Mouse (Mus musculus) hematopoietic multipotent progenitor cell, adult 10-12 weeks (in vitro differentiated cells): ENCODE results near the gene Trappc12. TPM values are rescaled to one million over a fixed set of nuclear protein-coding genes. Genes with fewer than 3 reads are reported as not detected.

Experiments used
- polyA plus RNA-seq: library from polyadenylated mRNA; stranded (reverse); fragments of >175 nt; gene quantifications from 2 replicates; pipeline ENCODE4 v1.2.3, GENCODE M21; 2012; ENCODE audit warnings: low replicate concordance

Gene Trappc12
- 3.6 and 11.1 TPM in 2 replicates for polyA plus RNA-seq

DNA sequence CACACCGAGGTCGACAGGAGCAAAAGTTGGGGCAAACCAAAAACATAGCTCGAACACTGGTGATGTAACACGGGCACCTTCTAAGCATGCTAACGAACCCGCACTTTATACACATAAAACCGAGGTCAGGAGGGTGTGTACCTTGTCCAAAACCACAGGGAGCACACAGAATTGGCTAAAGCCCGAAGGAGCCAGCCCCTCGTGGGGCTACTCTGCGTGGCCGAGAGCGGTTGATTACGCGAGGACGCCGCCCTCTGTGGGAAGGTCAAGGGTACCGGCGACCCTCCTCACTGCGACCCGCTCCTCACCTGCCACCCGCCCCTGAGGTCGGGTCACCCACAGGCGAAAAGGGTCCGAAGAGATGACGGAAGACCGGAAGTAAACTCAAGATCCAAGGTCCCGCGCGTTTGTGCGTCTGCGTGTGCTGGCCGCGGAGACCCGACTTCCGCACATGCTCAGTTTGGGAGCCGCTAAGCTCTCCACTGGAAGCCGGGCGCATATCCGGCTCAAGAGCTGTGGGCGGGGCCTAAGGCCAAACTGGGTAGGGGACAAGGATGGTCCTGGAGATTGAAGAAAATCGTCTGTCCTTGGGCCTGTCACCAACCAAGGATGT, at the start of gene Trappc12:
Gene Trappc12, minus strand, starts transcription at position 452 of the 613 bp plus-strand sequence.

DNA sequence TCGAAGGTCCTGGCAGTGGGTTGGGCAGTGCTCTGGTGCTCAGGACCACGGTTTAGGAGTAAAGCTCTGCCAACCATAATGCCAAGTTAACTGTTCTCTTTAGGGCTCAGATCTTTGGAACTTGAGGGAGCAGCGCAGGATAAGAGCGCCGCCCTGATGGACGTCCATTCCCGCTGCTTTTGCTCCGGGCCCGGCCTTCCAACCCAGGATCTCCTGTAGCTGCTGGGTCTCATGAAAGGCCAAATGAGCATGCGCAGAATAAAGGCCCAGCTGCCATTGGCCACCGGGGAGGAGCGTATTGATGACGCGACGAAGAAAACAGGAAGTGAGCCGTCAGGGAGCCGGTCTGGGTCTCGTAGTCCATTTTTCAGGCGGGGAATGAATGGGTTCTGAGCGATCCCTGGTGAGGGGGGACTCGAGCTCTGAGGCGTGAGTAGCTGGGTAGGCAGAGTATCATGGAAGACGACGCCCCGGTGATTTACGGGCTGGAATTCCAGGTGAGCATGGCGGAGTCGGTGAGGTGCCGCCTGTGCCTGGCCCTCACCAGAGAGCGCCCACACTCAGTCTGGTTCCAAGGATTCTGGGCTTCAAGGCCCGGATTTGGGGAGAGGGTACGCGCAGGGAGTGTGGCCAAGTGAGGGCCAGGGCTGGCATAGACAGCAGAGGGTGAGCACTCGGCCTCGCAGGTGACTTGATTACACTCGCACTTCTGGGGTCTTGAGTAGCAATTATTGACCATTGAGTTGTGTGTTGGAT, 1.4 kb upstream of the Trappc12 start, which contains the start of gene Eipr1:
Gene Eipr1, plus strand, starts transcription at position 296 of the 756 bp plus-strand sequence.

DNA sequence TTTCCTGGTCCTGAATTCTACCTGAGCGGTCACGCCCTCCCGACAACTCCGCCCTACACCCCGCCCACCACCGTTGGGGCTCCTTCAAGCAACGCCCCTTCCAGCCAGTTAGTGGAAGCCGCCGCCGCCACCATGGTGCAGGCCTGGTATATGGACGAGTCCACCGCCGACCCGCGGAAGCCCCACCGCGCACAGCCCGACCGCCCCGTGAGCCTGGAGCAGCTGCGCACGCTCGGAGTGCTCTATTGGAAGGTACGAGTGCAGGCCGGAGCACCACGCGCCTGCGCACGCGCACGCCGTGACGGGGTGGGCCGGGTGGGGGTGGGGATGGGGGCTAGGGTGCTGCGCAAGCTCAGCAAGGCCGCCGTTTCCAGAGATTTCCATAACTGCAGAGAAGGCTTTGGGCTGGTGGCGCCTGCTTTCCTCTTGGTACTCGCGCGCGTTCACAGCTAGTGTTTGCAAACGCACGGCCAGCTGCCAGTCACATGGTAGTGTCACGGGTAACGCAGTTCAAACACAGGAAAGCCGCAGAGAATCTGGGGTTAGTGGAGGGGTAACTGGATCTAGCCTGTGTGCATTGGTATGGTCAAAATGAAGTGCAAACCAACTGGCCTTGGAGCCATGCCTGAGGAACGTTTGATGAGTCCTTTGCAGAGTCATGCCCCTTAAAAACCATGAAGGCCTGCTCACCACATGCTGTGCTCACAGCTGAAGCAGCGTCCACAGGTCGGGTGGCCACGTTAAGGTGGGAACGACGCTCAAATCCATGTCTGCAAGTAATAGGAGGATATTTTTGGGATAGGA, 74.9 kb downstream of the Trappc12 start, which contains the start of gene Adi1:
Gene Adi1, plus strand, starts transcription at position 111 of the 804 bp plus-strand sequence.

DNA sequence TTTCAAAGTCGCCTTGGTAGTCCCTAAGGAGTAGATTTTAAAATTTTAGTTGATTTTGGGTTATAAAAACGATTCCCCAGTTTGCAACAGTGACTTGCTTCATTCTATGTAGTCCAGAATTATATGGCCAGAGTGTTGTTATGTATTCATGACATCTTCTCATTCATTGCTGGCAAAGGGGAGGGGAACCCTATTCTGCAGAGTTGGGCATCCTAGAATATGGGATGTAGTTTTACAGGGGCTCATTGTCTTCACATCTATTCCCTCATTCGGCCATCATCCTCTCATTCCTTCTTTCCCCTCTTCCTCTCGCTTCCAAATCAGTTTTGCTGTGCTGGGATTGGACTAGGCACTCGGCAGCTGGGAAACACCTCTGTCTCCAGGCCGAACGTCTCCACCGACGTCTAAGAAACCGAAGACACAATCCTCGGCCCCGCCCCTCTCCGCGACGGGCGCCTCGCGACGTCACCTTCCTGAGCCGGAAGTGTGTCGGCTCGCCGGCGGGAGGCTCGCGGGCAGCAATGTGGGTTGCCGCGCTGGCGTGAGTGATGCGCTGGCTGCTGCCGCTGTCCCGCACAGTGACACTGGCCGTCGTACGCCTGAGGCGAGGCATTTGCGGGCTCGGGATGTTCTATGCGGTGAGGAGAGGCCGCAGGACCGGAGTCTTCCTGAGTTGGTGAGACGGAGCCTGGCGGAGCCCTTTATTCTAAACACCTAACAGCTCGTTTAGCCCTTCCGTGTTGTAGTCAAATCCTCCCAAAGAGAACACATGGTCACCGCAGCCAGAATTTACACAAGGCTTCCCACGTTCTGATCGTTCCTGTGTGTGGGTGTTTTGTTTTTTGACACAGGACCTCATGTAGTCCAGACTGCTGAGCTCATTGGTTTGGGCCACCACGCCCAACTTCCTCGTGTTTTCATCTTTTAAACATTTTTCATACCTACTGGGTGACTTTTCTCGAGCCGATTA, 100.8 kb downstream of the Trappc12 start, which contains the start of gene Rnaseh1:
Gene Rnaseh1, plus strand, starts transcription at position 462 of the 970 bp plus-strand sequence.

Other genes starting within 250 kb of the Trappc12 start
- gene Dcdc2c, start 198.1 kb downstream of the Trappc12 start, polyA plus RNA-seq, result not detected in 2 replicates
- gene Allc, start 167.9 kb downstream of the Trappc12 start, polyA plus RNA-seq, result not detected in 2 replicates
- gene Colec11, start 127.1 kb downstream of the Trappc12 start, polyA plus RNA-seq, result not detected in 2 replicates
- gene Rps7, start 114.5 kb downstream of the Trappc12 start, polyA plus RNA-seq, result 125 and 180 TPM in 2 replicates
- 10.8 and 11.8 TPM in 2 replicates for gene Rnaseh1, start 100.9 kb downstream of the Trappc12 start, polyA plus RNA-seq
- 6.2 and 10.5 TPM in 2 replicates for gene Adi1, start 75.2 kb downstream of the Trappc12 start, polyA plus RNA-seq
- 12.6 and 12.7 TPM in 2 replicates for gene Eipr1, start 1.3 kb upstream of the Trappc12 start, polyA plus RNA-seq